Mouse (Mus musculus) intestine, embryonic 16.5 days (tissue): ENCODE measurements at regions not wholly inside any gene's neighbourhood (a gene's known extent, or its start where the extent isn't known, plus 50 kb on each side); places are given as distances from the start of the nearest gene placed in this dataset.

Source experiments
- ATAC-seq: fragments of 200-750 bp; cut with Nextera tagmentation; 2 replicates; pipeline ENCODE4 v1.8.0; 2017; ENCODE audit warnings: moderate TSS enrichment, moderate library complexity
- H3K27ac ChIP-seq: fragments of 300-500 bp; sonication (generic); 2 replicates; pipeline ENCODE4 v1.5.1; 2014; ENCODE audit warnings: mild to moderate bottlenecking, low read length
- H3K27me3 ChIP-seq: fragments of 300-500 bp; sonication (generic); replicated peaks from 2 replicates; pipeline ENCODE4 v1.6.1; 2014; ENCODE audit warnings: low read length, control low read depth, mixed read lengths; ENCODE audit not compliant: control insufficient read depth, insufficient read depth
- H3K36me3 ChIP-seq: fragments of 300-500 bp; sonication (generic); 2 replicates; pipeline ENCODE4 v1.6.1; 2014; ENCODE audit warnings: low read length, control low read depth; ENCODE audit not compliant: control insufficient read depth, insufficient read depth
- H3K4me1 ChIP-seq: fragments of 300-500 bp; sonication (generic); 2 replicates; pipeline ENCODE4 v1.6.1; 2014; ENCODE audit warnings: low read length, control low read depth, mixed read lengths; ENCODE audit not compliant: control insufficient read depth, insufficient read depth
- H3K4me2 ChIP-seq: fragments of 300-500 bp; sonication (generic); 2 replicates; pipeline ENCODE4 v1.6.1; 2014; ENCODE audit warnings: low read depth, low read length, control low read depth
- H3K4me3 ChIP-seq: fragments of 300-500 bp; sonication (generic); 2 replicates; pipeline ENCODE4 v1.5.1; 2014; ENCODE audit warnings: mild to moderate bottlenecking, low read length
- H3K9ac ChIP-seq: fragments of 300-500 bp; sonication (generic); 2 replicates; pipeline ENCODE4 v1.6.1; 2014; ENCODE audit warnings: low read depth, low read length
- H3K9me3 ChIP-seq: fragments of 300-500 bp; sonication (generic); 2 replicates; pipeline ENCODE4 v1.6.1; 2016; ENCODE audit warnings: low read length, control low read depth; ENCODE audit not compliant: control insufficient read depth
- WGBS: fragments of 180-500 bp; shearing (Covaris S2); extraction: QIAGEN DNeasy Blood & Tissue Kit; methylation state at CpG from one replicate; pipeline ENCODE4 v1.1.7; 2014; 5-methylcytosine and 5-hydroxymethylcytosine counted together

- peak overlapping the region; percentile 56 for H3K9ac ChIP-seq
- H3K27me3 ChIP-seq: no peaks in the 10 kb centered on the region
- peak overlapping the region; percentile 32 for H3K4me3 ChIP-seq
- H3K27ac ChIP-seq: no peak overlapping the region
- peak overlapping the region; percentile 40 for H3K4me2 ChIP-seq
- H3K36me3 ChIP-seq: no peaks in the 10 kb centered on the region
- H3K9me3 ChIP-seq: no peaks in the 10 kb centered on the region
- peak; percentile 84 for ATAC-seq
- H3K4me1 ChIP-seq: no peaks in the 10 kb centered on the region
- WGBS: 35% methylated on average over 22 of the region's 22 CpGs
Observed at GRCm38 (mm10) chrX:12873698-12874144, 111.8 kb upstream of the Med14 start.

- Histone ChIP-seq H3K9ac (peak overlapping the region; percentile 56), H3K27me3 (no peaks in the 10 kb centered on the region), H3K9me3 (no peaks in the 10 kb centered on the region), H3K4me1 (no peaks in the 10 kb centered on the region), H3K4me2 (peak overlapping the region; percentile 40), H3K4me3 (peak overlapping the region; percentile 32), H3K27ac (no peak overlapping the region), H3K36me3 (no peaks in the 10 kb centered on the region)
- peak; percentile 40 for ATAC-seq
- 36% methylated on average over 6 of the region's 6 CpGs for WGBS
Observed at GRCm38 (mm10) chrX:12873230-12873629, 111.4 kb upstream of the Med14 start.

- H3K4me2 ChIP-seq: no peak overlapping the region
- no peaks in the 10 kb centered on the region for H3K36me3 ChIP-seq
- H3K4me1 ChIP-seq: no peaks in the 10 kb centered on the region
- no peak overlapping the region for H3K9ac ChIP-seq
- H3K4me3 ChIP-seq: no peak overlapping the region
- no peak overlapping the region for H3K27ac ChIP-seq
- H3K27me3 ChIP-seq: no peaks in the 10 kb centered on the region
- H3K9me3 ChIP-seq: no peaks in the 10 kb centered on the region
- 82% methylated on average over 5 of the region's 5 CpGs for WGBS
- ATAC-seq: no peak
Observed at GRCm38 (mm10) chrX:12866885-12867498, 105.1 kb upstream of the Med14 start.

- Histone ChIP-seq H3K9me3 (no peaks in the 10 kb centered on the region), H3K36me3 (no peaks in the 10 kb centered on the region), H3K4me1 (no peaks in the 10 kb centered on the region), H3K4me3 (no peak overlapping the region), H3K4me2 (no peak overlapping the region), H3K27me3 (no peaks in the 10 kb centered on the region), H3K9ac (no peak overlapping the region), H3K27ac (no peak overlapping the region)
- no peak for ATAC-seq
- WGBS: 85% methylated on average over 3 of the region's 3 CpGs
Observed at GRCm38 (mm10) chrX:12866176-12866575, 104.3 kb upstream of the Med14 start.

- Histone ChIP-seq H3K9me3 (no peaks in the 10 kb centered on the region), H3K4me3 (no peak overlapping the region), H3K4me1 (no peaks in the 10 kb centered on the region), H3K4me2 (no peak overlapping the region), H3K36me3 (no peaks in the 10 kb centered on the region), H3K9ac (no peak overlapping the region), H3K27me3 (no peaks in the 10 kb centered on the region), H3K27ac (no peak overlapping the region; the same call in 1 of the 2 replicates)
- ATAC-seq: peak; percentile 38; the same call in 1 of the 2 replicates
- 72% methylated on average over 6 of the region's 6 CpGs for WGBS
Observed at GRCm38 (mm10) chrX:12860168-12860567, 98.3 kb upstream of the Med14 start.

GRCm38 (mm10) chrX:12858757-12859156 is 96.9 kb upstream of the Med14 start:
- Histone ChIP-seq H3K4me1 (no peaks in the 10 kb centered on the region), H3K27me3 (no peaks in the 10 kb centered on the region), H3K27ac (no peak overlapping the region), H3K4me2 (no peak overlapping the region), H3K9ac (no peak overlapping the region), H3K9me3 (no peaks in the 10 kb centered on the region), H3K4me3 (no peak overlapping the region), H3K36me3 (no peaks in the 10 kb centered on the region)
- peak; percentile 61 for ATAC-seq
- 51% methylated on average over 2 of the region's 2 CpGs for WGBS

DNA sequence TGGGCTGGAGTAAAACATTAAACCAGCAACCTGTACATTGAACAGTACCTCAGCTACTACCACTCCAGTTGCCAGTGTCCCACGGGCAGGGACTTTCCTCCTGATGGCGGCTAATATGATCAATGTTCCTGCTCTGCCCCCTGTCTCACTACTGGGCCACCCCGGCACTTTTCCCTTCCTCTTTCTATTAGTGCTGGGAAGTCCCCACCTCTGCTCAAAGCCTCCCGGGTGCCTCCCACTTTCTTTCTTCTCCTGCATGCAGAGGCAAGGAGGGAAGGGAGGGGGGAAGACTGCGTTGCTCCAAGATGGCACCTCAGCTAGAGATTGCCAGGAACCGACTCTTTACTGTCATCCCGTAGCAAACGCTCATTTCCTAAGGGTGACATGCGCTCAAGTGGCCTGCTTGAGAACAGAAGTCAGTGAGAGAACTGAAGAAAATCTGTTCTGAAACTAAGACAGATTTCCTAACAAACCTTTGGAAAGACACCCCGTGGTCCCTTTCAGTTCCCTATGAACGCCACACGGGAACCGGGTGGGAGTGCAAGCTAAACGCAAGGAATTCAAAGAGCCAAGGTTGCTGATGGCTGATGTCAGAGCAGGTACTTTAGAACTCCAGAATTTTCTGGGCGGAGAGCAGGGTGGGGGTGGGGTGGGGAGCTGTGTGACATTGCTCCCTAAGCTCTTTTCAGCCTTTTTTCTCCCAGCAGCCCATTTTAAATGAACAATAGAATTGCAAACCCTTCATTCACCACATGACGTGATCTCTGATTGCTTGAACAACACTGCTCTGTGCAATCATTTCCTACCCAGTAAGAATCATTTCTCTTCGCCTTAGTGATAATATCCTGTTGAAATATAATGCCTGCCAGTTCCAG is 96.2 kb upstream of the Med14 start:
- peak overlapping the region; percentile 48 for H3K4me2 ChIP-seq
- H3K27me3 ChIP-seq: no peaks in the 10 kb centered on the region
- no peaks in the 10 kb centered on the region for H3K4me1 ChIP-seq
- WGBS: 26% methylated on average over 17 of the region's 17 CpGs
- H3K4me3 ChIP-seq: peak overlapping the region; percentile 38
- no peaks in the 10 kb centered on the region for H3K36me3 ChIP-seq
- no peaks in the 10 kb centered on the region for H3K9me3 ChIP-seq
- peak overlapping the region; percentile 71 for H3K27ac ChIP-seq
- H3K9ac ChIP-seq: peak overlapping the region; percentile 49; the same call in 1 of the 2 replicates
- ATAC-seq: peak; percentile 75

GRCm38 (mm10) chrX:12855425-12855824 is 93.6 kb upstream of the Med14 start:
- ATAC-seq: no peak
- 64% methylated on average over 4 of the region's 4 CpGs for WGBS
- no peaks in the 10 kb centered on the region for H3K27me3 ChIP-seq

DNA sequence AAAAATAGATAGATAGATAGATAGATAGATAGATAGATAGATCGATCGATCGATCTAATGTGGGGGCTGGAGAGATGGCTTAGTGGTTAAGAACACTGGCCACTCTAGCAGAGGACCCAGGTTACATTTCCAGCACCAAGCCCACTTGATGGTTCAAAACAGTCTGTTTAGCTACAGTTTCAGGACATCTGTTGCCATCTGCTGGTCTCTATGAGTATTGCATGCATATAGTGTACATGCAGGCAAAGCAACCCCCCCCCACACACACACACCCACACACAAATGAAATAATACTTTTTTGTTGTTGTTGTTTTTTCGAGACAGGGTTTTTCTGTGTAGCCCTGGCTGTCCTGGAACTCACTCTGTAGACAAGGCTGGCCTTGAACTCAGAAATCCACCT is 89.8 kb upstream of the Med14 start:
- 82% methylated on average over 4 of the region's 4 CpGs for WGBS
- H3K27me3 ChIP-seq: no peaks in the 10 kb centered on the region
- H3K4me1 ChIP-seq: no peaks in the 10 kb centered on the region
- no peaks in the 10 kb centered on the region for H3K36me3 ChIP-seq
- no peak overlapping the region for H3K4me3 ChIP-seq
- no peak overlapping the region for H3K27ac ChIP-seq
- no peaks in the 10 kb centered on the region for H3K9me3 ChIP-seq
- ATAC-seq: no peak
- no peak overlapping the region for H3K9ac ChIP-seq
- no peak overlapping the region for H3K4me2 ChIP-seq

More at GRCm38 (mm10) chrX:12855425-12855824, 93.6 kb upstream of the Med14 start:
- no peak overlapping the region for H3K4me3 ChIP-seq
- H3K9me3 ChIP-seq: no peaks in the 10 kb centered on the region
- H3K4me1 ChIP-seq: no peaks in the 10 kb centered on the region
- no peak overlapping the region for H3K27ac ChIP-seq
- H3K9ac ChIP-seq: no peak overlapping the region
- no peaks in the 10 kb centered on the region for H3K36me3 ChIP-seq
- H3K4me2 ChIP-seq: no peak overlapping the region
